Mouse (Mus musculus): ENCODE measurements around the gene Mrpl1.

GRCm38 (mm10) chr5:96183211-96183610, 26.1 kb upstream of the Mrpl1 start:
- no peak for TF ChIP-seq CTCF (IDR thresholded peaks at IDR 0.05; ENCODE audit: control insufficient read depth, insufficient read depth, low read length)
- TF ChIP-seq POLR2A (IDR thresholded peaks at IDR 0.05; ENCODE audit: borderline replicate concordance, control insufficient read depth, low read depth, low read length), result no peak

Measured in bone marrow, adult 2 months (tissue).